Mouse (Mus musculus): ENCODE measurements around the gene Wiz. TPM values are rescaled to one million over a fixed set of nuclear protein-coding genes. Genes with fewer than 3 reads are reported as not detected.

Gene Wiz
- 10 to 100 TPM; 45.9 to 48.4 TPM for total RNA-seq (2021)
- long read RNA-seq, experiment 1, full-length matches to known transcripts: 8 of 66 reads
- long read RNA-seq, experiment 1, partial matches to known transcripts: 10 of 66 reads
- long read RNA-seq, experiment 1, other reads (novel, unspliced or antisense): 48 of 66 reads
- long read RNA-seq, experiment 2, full-length matches to known transcripts: 8 of 66 reads
- long read RNA-seq, experiment 2, partial matches to known transcripts: 16 of 66 reads
- long read RNA-seq, experiment 2, other reads (novel, unspliced or antisense): 42 of 66 reads

GRCm38 (mm10) chr17:32389101-32389659 lies at the start of gene Wiz:
Gene Wiz, minus strand, starts transcription at chr17:32389439.
- TF ChIP-seq CTCF (IDR thresholded peaks at IDR 0.05): no peak
- Histone ChIP-seq H3K4me3 (peak within 1 kb of the TSS; percentile 86), H3K27ac (peak within 1 kb of the TSS; percentile 88)
- intact Hi-C loops (cut with DNase I): loop anchor here (1.0 to 10.0 kb wide), 3 partner anchors 24 to 1536 kb away; partner anchors contain the start of gene Rgl2
- peak; percentile 92 to 94 for DNase-seq (ENCODE audit: extremely low spot score in 1 of 2, low spot score in 2 of 2)

GRCm38 (mm10) chr17:32437106-32437505 lies 47.9 kb upstream of the Wiz start:
- intact Hi-C loops (cut with DNase I): no loop called here
- TF ChIP-seq CTCF (IDR thresholded peaks at IDR 0.05): no peak

GRCm38 (mm10) chr17:32435151-32435550 lies 45.9 kb upstream of the Wiz start:
- Histone ChIP-seq H3K4me3 (no peak overlapping the region), H3K27ac (no peak overlapping the region)
- DNase-seq (ENCODE audit: extremely low spot score in 1 of 2, low spot score in 2 of 2): no peak
- intact Hi-C loops (cut with DNase I): no loop called here
- TF ChIP-seq CTCF (IDR thresholded peaks at IDR 0.05): no peak

More at GRCm38 (mm10) chr17:32437106-32437505, 47.9 kb upstream of the Wiz start:
- DNase-seq (ENCODE audit: extremely low spot score in 1 of 2, low spot score in 2 of 2): no peak
- H3K4me3 ChIP-seq: no peak overlapping the region
- H3K27ac ChIP-seq: no peak overlapping the region

- no peak for TF ChIP-seq CTCF (IDR thresholded peaks at IDR 0.05)
- intact Hi-C loops (cut with DNase I): loop anchor here (5.0 kb wide), 1 partner anchor 58 kb away; no protein-coding TSS in a partner anchor
- no peak for DNase-seq (ENCODE audit: extremely low spot score in 1 of 2, low spot score in 2 of 2)
Observed at GRCm38 (mm10) chr17:32434324-32434723, 45.1 kb upstream of the Wiz start.

GRCm38 (mm10) chr17:32431972-32432371 lies 42.7 kb upstream of the Wiz start:
- Histone ChIP-seq H3K4me3 (no peak overlapping the region), H3K27ac (no peak overlapping the region)
- intact Hi-C loops (cut with DNase I): loop anchor here (2.0 to 5.0 kb wide), 3 partner anchors 45 to 83 kb away; no protein-coding TSS in a partner anchor
- TF ChIP-seq CTCF (IDR thresholded peaks at IDR 0.05): peak; percentile 60
- DNase-seq (ENCODE audit: extremely low spot score in 1 of 2, low spot score in 2 of 2): no peak

More at GRCm38 (mm10) chr17:32434324-32434723, 45.1 kb upstream of the Wiz start:
- no peak overlapping the region for H3K4me3 ChIP-seq
- no peak overlapping the region for H3K27ac ChIP-seq

- Histone ChIP-seq H3K4me3 (no peak overlapping the region), H3K27ac (no peak overlapping the region)
- intact Hi-C loops (cut with DNase I): no loop called here
- no peak for DNase-seq (ENCODE audit: extremely low spot score in 1 of 2, low spot score in 2 of 2)
- TF ChIP-seq CTCF (IDR thresholded peaks at IDR 0.05): no peak
Observed at GRCm38 (mm10) chr17:32426610-32427009, 37.4 kb upstream of the Wiz start.

GRCm38 (mm10) chr17:32424034-32424433 lies 34.8 kb upstream of the Wiz start, which contains the start of gene Pglyrp2:
Gene Pglyrp2, minus strand, starts transcription at chr17:32424167.
- DNase-seq (ENCODE audit: extremely low spot score in 1 of 2, low spot score in 2 of 2): no peak

GRCm38 (mm10) chr17:32420781-32421180 lies 31.5 kb upstream of the Wiz start:
- DNase-seq (ENCODE audit: extremely low spot score in 1 of 2, low spot score in 2 of 2): no peak
- TF ChIP-seq CTCF (IDR thresholded peaks at IDR 0.05): no peak
- Histone ChIP-seq H3K27ac (no peak overlapping the region), H3K4me3 (no peak overlapping the region)
- intact Hi-C loops (cut with DNase I): no loop called here

More at GRCm38 (mm10) chr17:32424034-32424433, 34.8 kb upstream of the Wiz start, which contains the start of gene Pglyrp2:
- Histone ChIP-seq H3K4me3 (no peak within 1 kb of the TSS), H3K27ac (no peak within 1 kb of the TSS)
- intact Hi-C loops (cut with DNase I): no loop called here
- TF ChIP-seq CTCF (IDR thresholded peaks at IDR 0.05): no peak

- DNase-seq (ENCODE audit: extremely low spot score in 1 of 2, low spot score in 2 of 2): no peak
- no peak overlapping the region for H3K4me3 ChIP-seq
- H3K27ac ChIP-seq: no peak overlapping the region
- no peak for TF ChIP-seq CTCF (IDR thresholded peaks at IDR 0.05)
- intact Hi-C loops (cut with DNase I): no loop called here
Observed at GRCm38 (mm10) chr17:32419989-32420388, 30.8 kb upstream of the Wiz start.

- Histone ChIP-seq H3K27ac (no peak overlapping the region), H3K4me3 (no peak overlapping the region)
- no peak for TF ChIP-seq CTCF (IDR thresholded peaks at IDR 0.05)
- DNase-seq (ENCODE audit: extremely low spot score in 1 of 2, low spot score in 2 of 2): no peak
- intact Hi-C loops (cut with DNase I): no loop called here
Observed at GRCm38 (mm10) chr17:32416771-32417170, 27.5 kb upstream of the Wiz start.

- no peak for TF ChIP-seq CTCF (IDR thresholded peaks at IDR 0.05)
- no peak overlapping the region for H3K4me3 ChIP-seq
- H3K27ac ChIP-seq: no peak overlapping the region
- intact Hi-C loops (cut with DNase I): no loop called here
- no peak for DNase-seq (ENCODE audit: extremely low spot score in 1 of 2, low spot score in 2 of 2)
Observed at GRCm38 (mm10) chr17:32415417-32416020, 26.3 kb upstream of the Wiz start.

- no peak for DNase-seq (ENCODE audit: extremely low spot score in 1 of 2, low spot score in 2 of 2)
- intact Hi-C loops (cut with DNase I): no loop called here
- Histone ChIP-seq H3K4me3 (no peak overlapping the region), H3K27ac (no peak overlapping the region)
- TF ChIP-seq CTCF (IDR thresholded peaks at IDR 0.05): no peak
Observed at GRCm38 (mm10) chr17:32411898-32412297, 22.7 kb upstream of the Wiz start.
